Mouse (Mus musculus) C2C12 (cell line): Measurements from ENCODE around the gene D430019H16Rik.

Experiments
- CEBPB ChIP-seq: IDR thresholded peaks from one replicate; pipeline ENCODE4 v1.6.1; 2011; ENCODE audit warnings: low read depth, mild to moderate bottlenecking, control low read depth, moderate library complexity
- CTCF ChIP-seq: IDR thresholded peaks from one replicate; pipeline ENCODE4 v1.5.1; 2011; ENCODE audit not compliant: control insufficient read depth, insufficient read depth, insufficient read length
- FOSL1 ChIP-seq: IDR thresholded peaks from one replicate; pipeline ENCODE4 v1.8.0; 2011; ENCODE audit warnings: mild to moderate bottlenecking, low read length; ENCODE audit not compliant: poor library complexity, insufficient read depth, severe bottlenecking
- MAX ChIP-seq: IDR thresholded peaks from one replicate; pipeline ENCODE4 v1.6.1; 2011; ENCODE audit warnings: mild to moderate bottlenecking, control low read depth
- MYOD1 ChIP-seq: IDR thresholded peaks from one replicate; pipeline ENCODE4 v1.6.1; 2011; ENCODE audit warnings: low read depth; ENCODE audit not compliant: control insufficient read depth, insufficient read length
- MYOG ChIP-seq: IDR thresholded peaks from one replicate; pipeline ENCODE4 v1.6.1; 2011; ENCODE audit not compliant: control insufficient read depth, insufficient read length; ENCODE audit errors: extremely low read depth
- USF1 ChIP-seq: IDR thresholded peaks from one replicate; pipeline ENCODE4 v1.6.1; 2011; ENCODE audit warnings: low read depth, mild to moderate bottlenecking, control low read depth, moderate library complexity

- TF ChIP-seq FOSL1 = no peak
- no peak for TF ChIP-seq CTCF
- peak; percentile 19 for TF ChIP-seq USF1
- TF ChIP-seq CEBPB = no peak
- peak; percentile 43 for TF ChIP-seq MAX
- no peak for TF ChIP-seq MYOG
- no peak for TF ChIP-seq MYOD1
Observed at GRCm38 (mm10) chr12:105517026-105517675, 63.5 kb downstream of the D430019H16Rik start.
